Mouse (Mus musculus): ENCODE results near the gene Ncoa5. TPM values are rescaled to one million over a fixed set of nuclear protein-coding genes. Genes with fewer than 3 reads are reported as not detected.
A peak's percentile ranks its signal among the peaks of the same experiment; 100 is the strongest.

The Ncoa5 gene
- total RNA-seq, 4 experiments from 2014 or later = 28.0 to 45.1 (median 34.0) TPM

DNA sequence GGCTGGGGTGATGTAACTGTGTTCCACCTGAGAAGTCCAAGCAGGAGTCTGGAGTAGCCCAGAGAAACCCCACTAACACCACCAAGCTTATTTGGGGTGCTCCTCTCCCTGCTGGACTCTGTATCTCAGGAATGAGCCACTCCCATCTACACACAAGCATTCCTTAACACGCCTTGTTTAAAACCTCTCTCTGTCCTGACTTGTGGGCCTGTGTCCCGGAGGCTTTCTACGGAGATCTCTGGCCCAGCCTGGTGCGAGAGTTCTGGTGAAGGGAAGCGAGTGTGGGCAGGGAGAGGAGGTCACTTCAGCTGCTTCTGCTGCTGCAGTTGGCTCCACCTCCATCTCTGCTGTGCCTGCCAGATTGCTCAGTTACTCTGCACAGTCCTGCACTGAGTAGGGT, 78.5 kb downstream of the Ncoa5 start:
- no peak for DNase-seq

DNA sequence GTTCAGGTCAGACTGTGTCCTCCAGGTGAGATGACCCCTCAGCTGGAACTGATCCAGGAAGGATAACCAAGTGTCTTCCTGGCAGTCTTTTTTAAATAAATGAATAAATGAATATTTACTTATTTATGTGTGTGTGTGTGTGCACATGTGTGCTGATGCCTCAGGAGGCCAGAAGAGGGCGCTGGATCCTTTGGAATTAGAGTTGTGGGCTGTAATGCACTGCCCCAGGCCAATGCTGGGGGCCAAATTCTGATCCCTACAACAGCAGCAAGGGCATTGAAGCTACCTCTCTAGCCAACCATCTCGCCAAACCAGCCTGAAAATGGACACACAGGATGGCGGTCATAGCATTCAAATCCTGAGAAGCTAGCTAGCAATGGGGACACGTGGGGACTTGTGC, 78.9 kb downstream of the Ncoa5 start:
- no peak for DNase-seq

DNA sequence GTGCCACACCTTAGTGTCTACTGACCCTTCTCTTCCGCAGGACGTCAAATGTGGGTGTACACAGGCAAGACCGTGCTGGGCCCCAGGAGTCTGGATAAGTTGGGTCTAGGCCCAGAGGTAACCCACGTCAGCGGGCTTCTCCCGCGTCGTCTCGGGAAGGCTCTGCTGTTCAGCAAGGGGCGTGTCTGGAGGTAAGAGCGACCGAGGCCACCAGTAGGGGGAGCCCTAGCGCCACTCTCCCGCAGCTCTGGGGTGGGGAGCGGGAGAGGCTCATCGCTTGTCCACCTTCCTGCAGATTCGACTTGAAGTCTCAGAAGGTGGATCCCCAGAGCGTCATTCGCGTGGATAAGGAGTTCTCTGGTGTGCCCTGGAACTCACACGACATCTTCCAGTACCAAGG, 81.4 kb downstream of the Ncoa5 start:
- DNase-seq = peak; percentile 50

DNA sequence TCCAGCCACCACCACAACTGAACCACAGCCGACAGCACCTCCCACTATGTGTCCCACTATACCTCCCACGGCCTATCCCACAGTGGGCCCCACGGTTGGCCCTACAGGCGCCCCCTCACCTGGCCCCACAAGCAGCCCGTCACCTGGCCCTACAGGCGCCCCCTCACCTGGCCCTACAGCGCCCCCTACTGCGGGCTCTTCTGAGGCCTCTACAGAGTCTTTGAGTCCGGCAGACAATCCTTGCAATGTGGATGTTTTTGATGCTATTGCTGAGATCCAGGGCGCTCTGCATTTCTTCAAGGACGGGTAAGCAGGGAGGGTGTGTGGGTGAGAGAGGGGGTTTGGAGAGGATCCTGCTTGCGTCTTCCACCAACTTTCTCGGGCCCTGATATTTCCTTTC, 82.2 kb downstream of the Ncoa5 start:
- DNase-seq = no peak

DNA sequence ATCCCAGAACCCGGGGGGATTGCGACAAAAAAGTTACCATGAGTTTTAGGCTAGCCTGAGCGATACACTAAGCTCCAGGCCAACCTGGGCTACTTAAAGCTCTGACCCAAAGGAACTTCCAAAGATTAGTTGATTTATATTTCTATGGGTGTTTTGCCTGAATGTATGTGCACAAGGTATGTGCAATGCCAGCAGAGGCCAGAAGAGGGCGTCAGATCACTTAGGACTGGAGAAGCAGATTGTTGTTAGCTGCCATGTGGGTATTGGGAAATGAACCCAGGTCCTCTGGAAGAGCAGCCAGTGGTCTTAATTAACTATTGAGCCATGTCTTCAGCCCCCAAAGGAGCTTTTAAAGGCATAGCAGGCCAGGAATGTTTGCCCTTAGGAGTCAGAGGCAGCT, 82.9 kb downstream of the Ncoa5 start:
- DNase-seq = no peak

DNA sequence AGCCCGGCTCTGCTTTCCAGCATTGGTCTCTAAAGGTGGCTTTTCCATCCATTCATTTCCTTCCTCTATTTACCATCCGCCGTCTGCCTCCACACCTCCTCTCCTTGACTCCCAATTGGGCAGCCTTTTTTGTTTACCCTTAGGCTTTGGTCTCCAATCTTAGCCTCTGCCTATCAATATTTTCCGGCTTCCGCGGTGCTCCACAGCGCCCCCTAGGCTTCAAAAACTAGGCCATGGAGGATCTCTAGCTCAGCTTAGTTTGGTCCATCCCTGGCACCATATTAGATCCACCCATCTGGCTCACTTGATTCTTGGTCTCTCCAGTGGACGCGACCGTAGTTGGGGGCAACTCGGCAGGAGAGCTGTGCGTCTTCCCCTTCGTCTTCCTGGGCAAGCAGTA, 84.2 kb downstream of the Ncoa5 start:
- DNase-seq = no peak

Other genes starting within 250 kb of the Ncoa5 start
- 10 to 100 TPM; 34.5 to 58.3 (median 46.7) TPM for gene Snx21, start 249.0 kb downstream of the Ncoa5 start, total RNA-seq (2022)
- gene Acot8, start 230.0 kb downstream of the Ncoa5 start, total RNA-seq (2022) = 10 to 100 TPM; 32.9 to 46.5 (median 39.6) TPM
- gene Zswim3, start 229.8 kb downstream of the Ncoa5 start, total RNA-seq (2022) = 1 to 10 TPM; 4.0 to 6.7 (median 5.7) TPM
- gene Zswim1, start 212.2 kb downstream of the Ncoa5 start, total RNA-seq (2022) = 10 to 100 TPM; 11.1 to 15.3 (median 13.4) TPM
- under 1 TPM in 2 of 4 experiments, not detected in 2; 0.51 to 0.86 TPM for gene Spata25, start 206.3 kb downstream of the Ncoa5 start, total RNA-seq (2022)
- 100 to 1,000 TPM; 103 to 166 (median 137) TPM for gene Ctsa, start 202.0 kb downstream of the Ncoa5 start, total RNA-seq (2022)
- 1 to 10 TPM in 3 of 4 experiments, under 1 TPM in 1; 0.90 to 4.9 (median 3.1) TPM for gene Neurl2, start 201.4 kb downstream of the Ncoa5 start, total RNA-seq (2022)
- 10 to 100 TPM; 26.0 to 57.3 (median 35.5) TPM for gene Pltp, start 177.2 kb downstream of the Ncoa5 start, total RNA-seq (2022)
- gene Pcif1, start 155.6 kb downstream of the Ncoa5 start, total RNA-seq (2022) = 10 to 100 TPM; 49.4 to 74.0 (median 65.6) TPM
- gene Zfp335, start 123.1 kb downstream of the Ncoa5 start, total RNA-seq (2022) = 10 to 100 TPM; 17.3 to 26.7 (median 20.3) TPM
- gene Mmp9, start 94.1 kb downstream of the Ncoa5 start, total RNA-seq (2022) = 1 to 10 TPM in 1 of 4 experiments, under 1 TPM in 3; 0.49 to 1.4 (median 0.84) TPM
- gene Slc12a5, start 74.1 kb downstream of the Ncoa5 start, total RNA-seq (2022) = 10 to 100 TPM in 3 of 4 experiments, 1 to 10 TPM in 1; 6.7 to 18.3 (median 14.0) TPM
- 1 to 10 TPM; 2.3 to 4.9 (median 3.3) TPM for gene Cd40, start 20.8 kb upstream of the Ncoa5 start, total RNA-seq (2022)
- gene 1700025C18Rik, start 55.9 kb upstream of the Ncoa5 start, total RNA-seq (2022) = not detected
- gene Cdh22, start 200.0 kb upstream of the Ncoa5 start, total RNA-seq (2022) = 1 to 10 TPM; 1.8 to 3.5 (median 2.5) TPM